Mouse (Mus musculus): ENCODE measurements around the gene Synj1.

DNA sequence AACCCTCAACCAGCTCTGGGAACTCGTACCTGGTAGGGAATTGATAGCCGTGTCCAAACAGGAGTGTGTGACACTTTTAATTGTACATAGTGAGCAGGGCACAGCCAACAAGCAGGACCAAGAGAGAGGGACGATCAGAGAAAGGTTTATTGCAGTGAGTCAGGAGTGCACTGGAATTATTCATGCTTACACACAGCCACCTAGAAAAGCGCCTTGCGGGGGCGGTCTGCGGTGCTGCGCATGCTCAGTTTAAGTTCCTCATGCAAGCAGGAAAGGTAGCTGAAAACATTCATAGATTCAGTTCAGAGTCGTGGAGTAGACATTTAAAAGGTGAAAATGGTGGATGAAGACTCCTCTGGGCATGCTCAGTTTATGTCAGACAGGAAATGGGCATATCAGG, 120.4 kb downstream of the Synj1 start:
- TF ChIP-seq POLR2A (IDR thresholded peaks at IDR 0.05; ENCODE audit: low read depth, low read length) (no peak), CTCF (IDR thresholded peaks at IDR 0.05; ENCODE audit: extremely low read depth, insufficient read depth, insufficient read length, insufficient replicate concordance) (no peak)
